Mouse (Mus musculus) thymus, postnatal 25 days (tissue): ENCODE results near the gene Ms4a6b.
A peak's percentile ranks its signal among the peaks of the same experiment; 100 is the strongest.
"Not testable (repeated sequence)": the region's sequence is repeated elsewhere in the genome, so short reads cannot be mapped to it uniquely, and the experiment has no call there.

ENCODE experiments used
- DNase-seq: peaks from one replicate; pipeline ENCODE4 v3.0.0; 2022

Gene Ms4a6b

GRCm38 (mm10) chr19:11516246-11516645 is at the start of gene Ms4a6b:
TSS of gene Ms4a6b (plus strand) at chr19:11516512.
- no peak for DNase-seq

- not testable (repeated sequence) for DNase-seq
Observed at GRCm38 (mm10) chr19:11468361-11468760, 48.0 kb upstream of the Ms4a6b start.

GRCm38 (mm10) chr19:11469215-11469614 is 47.1 kb upstream of the Ms4a6b start, which contains the start of gene Ms4a6c:
TSS of gene Ms4a6c (plus strand) at chr19:11469366.
- DNase-seq, result not testable (repeated sequence)

GRCm38 (mm10) chr19:11479714-11480113 is 36.6 kb upstream of the Ms4a6b start:
- no peak for DNase-seq

GRCm38 (mm10) chr19:11482684-11483083 is 33.6 kb upstream of the Ms4a6b start:
- DNase-seq, result no peak

- DNase-seq, result no peak
Observed at GRCm38 (mm10) chr19:11483941-11484340, 32.4 kb upstream of the Ms4a6b start.

- DNase-seq, result peak; percentile 28
Observed at GRCm38 (mm10) chr19:11484388-11484787, 31.9 kb upstream of the Ms4a6b start.

GRCm38 (mm10) chr19:11485266-11485665 is 31.0 kb upstream of the Ms4a6b start:
- DNase-seq, result no peak

- DNase-seq, result no peak
Observed at GRCm38 (mm10) chr19:11485746-11486145, 30.6 kb upstream of the Ms4a6b start, which contains the start of gene Gm8369. TSS of gene Gm8369 (plus strand) at chr19:11485938.

GRCm38 (mm10) chr19:11486599-11486998 is 29.7 kb upstream of the Ms4a6b start:
- DNase-seq, result no peak

- DNase-seq, result no peak
Observed at GRCm38 (mm10) chr19:11491406-11492189, 24.7 kb upstream of the Ms4a6b start.

GRCm38 (mm10) chr19:11492671-11493070 is 23.6 kb upstream of the Ms4a6b start:
- DNase-seq, result no peak

GRCm38 (mm10) chr19:11494519-11494918 is 21.8 kb upstream of the Ms4a6b start:
- no peak for DNase-seq

GRCm38 (mm10) chr19:11496361-11496760 is 20.0 kb upstream of the Ms4a6b start:
- no peak for DNase-seq

GRCm38 (mm10) chr19:11497300-11497699 is 19.0 kb upstream of the Ms4a6b start:
- not testable (repeated sequence) for DNase-seq

GRCm38 (mm10) chr19:11500796-11501195 is 15.5 kb upstream of the Ms4a6b start:
- no peak for DNase-seq

GRCm38 (mm10) chr19:11501326-11501725 is 15.0 kb upstream of the Ms4a6b start:
- no peak for DNase-seq

- DNase-seq, result no peak
Observed at GRCm38 (mm10) chr19:11504857-11505256, 11.5 kb upstream of the Ms4a6b start.

- DNase-seq, result no peak
Observed at GRCm38 (mm10) chr19:11513458-11513857, 2.9 kb upstream of the Ms4a6b start.

- DNase-seq, result peak; percentile 68
Observed at GRCm38 (mm10) chr19:11516845-11517244, 533 bp downstream of the Ms4a6b start.

GRCm38 (mm10) chr19:11517373-11517772 is 1.1 kb downstream of the Ms4a6b start:
- DNase-seq, result peak; percentile 30

- DNase-seq, result peak; percentile 43
Observed at GRCm38 (mm10) chr19:11518356-11518755, 2.0 kb downstream of the Ms4a6b start.

GRCm38 (mm10) chr19:11520146-11520545 is 3.8 kb downstream of the Ms4a6b start:
- no peak for DNase-seq

GRCm38 (mm10) chr19:11533421-11533820 is 17.1 kb downstream of the Ms4a6b start:
- no peak for DNase-seq
